Mouse (Mus musculus): ENCODE results near the gene Cbx7.

Cbx7 gene

DNA sequence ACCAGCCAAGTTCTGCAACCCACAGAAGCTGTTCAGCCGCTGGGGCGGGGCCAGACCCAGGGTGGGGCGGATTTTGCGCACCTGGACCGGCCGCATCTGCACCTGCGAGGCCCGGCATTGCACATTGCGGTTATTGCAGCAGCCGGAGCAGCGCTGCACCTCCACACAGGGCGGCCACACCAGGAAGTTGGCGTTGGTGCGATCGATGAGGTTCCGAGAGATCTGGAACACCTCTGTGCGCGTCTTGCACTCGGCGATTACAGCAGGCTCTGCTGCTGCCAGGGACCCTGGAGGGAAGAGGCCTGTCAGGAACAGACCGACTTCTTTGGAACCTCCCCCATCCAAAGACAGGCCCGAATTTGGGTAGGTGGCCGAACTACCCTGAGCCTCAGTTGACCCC is 30.7 kb upstream of the Cbx7 start:
- no peak for DNase-seq (ENCODE audit: extremely low read depth, low read depth)

DNA sequence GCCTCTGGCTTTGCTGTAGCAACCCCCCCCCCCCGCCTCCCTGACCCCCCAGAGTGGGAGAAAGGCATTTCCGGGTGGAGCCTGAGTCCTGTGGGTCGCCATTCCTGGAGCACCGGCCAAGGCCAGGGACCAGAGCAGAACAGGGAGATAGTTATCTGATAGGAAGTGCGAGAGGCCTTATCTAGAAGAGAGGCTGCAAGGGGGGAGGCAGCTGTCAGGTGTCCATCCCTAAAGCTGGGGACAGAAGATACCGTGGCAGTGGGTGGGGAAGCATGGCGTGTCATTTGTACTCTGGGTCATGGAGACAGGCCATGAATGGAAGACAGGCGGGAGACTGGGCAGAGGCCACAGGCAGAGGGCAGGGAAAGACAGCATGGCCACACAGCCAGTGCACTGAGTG is 29.8 kb upstream of the Cbx7 start:
- no peak for DNase-seq (ENCODE audit: extremely low read depth, low read depth)

DNA sequence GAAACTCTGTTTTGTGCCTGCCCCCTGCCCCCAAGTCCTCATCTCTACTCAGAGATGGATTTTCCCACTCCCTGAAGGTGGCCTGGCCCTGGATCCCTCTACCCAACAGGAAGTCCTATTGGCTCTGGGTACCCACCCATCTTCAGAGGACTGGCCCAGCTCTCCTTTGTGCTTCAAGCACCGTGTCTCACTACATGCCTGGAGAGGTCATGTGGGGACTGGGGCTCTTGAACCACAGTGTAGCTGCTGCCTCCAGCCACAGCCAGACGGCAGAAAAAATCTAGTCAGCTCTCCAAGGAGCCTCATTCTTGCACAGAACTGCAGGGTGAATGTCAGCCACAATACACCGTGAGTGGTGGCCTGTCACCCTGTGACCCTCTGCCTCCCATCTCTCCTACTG is 27.1 kb upstream of the Cbx7 start:
- no peak for DNase-seq (ENCODE audit: extremely low read depth, low read depth)

DNA sequence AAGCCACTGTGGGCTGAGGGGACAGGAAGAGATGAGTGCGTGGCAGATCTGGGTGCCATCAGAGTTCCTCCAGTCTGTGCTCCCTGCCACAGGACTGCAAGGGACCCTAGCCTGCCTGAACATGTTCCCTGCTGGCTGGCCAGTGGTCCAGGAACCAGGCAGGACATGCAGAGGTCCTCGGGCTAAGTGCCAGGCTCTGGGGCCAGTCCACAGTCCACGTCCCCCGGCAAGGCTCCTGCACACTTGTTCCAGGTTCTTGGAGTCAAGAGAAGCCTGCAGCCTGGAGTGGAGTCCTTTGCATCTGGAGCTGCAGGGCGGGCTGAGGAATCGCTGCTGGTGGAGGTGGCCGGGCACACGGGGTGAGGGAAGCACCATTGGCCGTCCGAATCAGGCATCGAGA is 25.9 kb upstream of the Cbx7 start:
- DNase-seq (ENCODE audit: extremely low read depth, low read depth): no peak

DNA sequence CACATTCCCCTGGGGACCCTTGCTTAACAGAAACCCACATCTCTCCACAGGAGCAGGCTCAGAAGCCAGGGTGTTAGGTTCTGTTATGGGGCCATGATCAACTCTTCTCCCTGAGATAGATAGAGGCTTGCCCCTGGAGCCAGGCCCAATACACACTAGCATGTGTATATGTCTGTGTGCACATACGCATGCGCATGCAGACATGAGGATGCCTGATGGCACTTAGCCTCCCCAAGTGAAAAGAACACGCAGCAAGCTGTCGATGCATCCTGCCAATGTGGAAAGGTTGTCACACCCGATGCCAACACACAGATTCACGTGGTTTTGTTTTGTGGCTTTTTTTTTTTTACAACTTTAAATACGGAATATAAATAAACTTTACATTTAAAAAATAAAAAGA is 24.6 kb upstream of the Cbx7 start:
- no peak for DNase-seq (ENCODE audit: extremely low read depth, low read depth)

DNA sequence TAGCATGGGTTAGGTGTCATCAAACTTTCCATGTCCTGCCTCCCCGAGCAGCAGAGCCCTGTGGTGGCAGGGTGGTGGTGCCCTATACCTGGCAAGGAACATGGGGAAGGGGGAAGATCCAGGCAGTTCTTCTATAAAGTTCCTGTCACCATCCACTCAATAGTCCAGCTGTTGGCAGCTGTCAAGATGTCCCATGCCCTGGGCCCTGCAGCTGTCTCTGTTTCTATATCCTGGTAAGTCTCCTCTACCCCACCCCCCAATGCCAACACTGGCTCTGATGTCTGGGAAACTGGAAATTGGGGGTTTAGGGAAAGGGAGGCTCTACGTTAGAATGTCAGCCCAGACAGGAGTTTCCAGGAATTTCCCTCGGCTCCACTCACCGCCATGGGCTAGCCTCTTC is 23.6 kb upstream of the Cbx7 start:
- DNase-seq (ENCODE audit: extremely low read depth, low read depth): no peak

DNA sequence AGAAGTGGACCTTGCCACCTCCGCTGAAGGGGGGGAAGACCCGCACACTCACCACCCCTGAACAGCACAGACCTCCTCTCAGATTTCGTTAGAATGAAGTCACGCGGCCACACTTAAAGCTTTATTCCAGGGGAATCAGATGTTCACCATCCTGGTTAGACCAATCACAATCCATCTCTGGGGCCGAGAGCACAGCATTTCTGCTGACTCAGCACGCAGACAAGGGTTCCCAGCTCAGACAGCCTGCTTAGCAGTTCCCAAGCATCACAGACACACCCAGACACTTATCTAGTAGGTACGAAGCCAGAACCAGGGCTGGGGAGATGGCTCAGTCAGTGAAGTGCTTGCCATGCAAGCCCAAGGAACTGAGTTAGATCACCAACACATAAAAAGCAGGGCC is 15.3 kb upstream of the Cbx7 start:
- no peak for DNase-seq (ENCODE audit: extremely low read depth, low read depth)

DNA sequence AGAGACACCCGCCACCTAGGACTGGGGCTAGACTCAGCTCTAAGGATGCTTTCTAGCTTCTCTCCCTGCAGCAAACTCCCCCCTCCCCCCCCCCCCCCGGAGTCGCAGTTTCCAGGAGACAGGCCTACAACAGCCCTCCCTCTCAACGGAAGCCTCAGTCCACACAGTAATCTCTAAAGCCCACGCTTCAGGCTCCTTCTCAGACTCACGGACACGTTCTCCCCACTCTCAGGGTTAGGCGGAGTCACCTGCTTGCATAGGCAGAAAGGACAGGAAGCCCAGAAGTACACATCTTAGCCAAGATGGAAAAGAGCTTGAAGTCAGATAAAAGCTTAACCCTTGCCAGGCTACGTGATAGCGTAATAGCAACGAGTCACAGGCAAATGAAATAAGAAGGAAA is 14.6 kb upstream of the Cbx7 start:
- DNase-seq (ENCODE audit: extremely low read depth, low read depth): no peak

DNA sequence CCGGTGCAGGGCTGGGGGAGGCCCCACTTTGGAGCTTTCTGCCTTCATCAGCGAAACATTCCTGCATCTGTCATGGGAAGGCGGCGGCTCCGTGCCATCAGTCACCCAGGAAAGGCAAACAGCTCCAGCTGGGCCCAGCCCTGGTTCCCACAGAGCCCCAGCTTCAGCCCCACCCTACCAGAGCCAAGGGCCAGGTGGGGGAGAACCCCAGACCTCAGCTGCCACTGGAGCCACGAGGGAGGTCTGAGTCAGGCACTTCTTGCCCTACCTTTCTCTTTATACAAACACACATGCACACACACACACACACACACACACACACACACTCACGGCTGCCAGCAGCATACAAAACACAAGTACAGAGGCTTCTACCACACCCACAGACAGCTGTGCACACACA is 13.2 kb upstream of the Cbx7 start:
- no peak for DNase-seq (ENCODE audit: extremely low read depth, low read depth)

DNA sequence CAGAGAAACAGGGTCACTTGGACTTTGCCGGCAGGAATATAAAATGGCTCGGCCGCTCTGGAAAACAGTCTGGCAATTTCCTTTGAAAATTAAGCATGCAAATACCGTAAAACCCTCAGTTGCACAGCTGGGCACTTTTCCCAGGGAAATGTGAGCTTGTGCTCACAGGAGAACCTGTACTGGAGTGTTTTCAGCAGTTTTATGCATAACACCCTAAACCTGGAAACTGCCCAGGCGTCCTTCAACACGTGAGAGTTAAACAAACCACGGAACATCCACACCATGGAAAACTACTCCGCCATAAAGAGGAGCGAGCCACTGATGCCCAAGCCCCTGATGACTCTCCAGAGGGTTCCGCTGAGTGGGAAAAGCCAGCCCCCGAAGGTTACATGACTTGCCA is 9.8 kb upstream of the Cbx7 start:
- no peak for DNase-seq (ENCODE audit: extremely low read depth, low read depth)

DNA sequence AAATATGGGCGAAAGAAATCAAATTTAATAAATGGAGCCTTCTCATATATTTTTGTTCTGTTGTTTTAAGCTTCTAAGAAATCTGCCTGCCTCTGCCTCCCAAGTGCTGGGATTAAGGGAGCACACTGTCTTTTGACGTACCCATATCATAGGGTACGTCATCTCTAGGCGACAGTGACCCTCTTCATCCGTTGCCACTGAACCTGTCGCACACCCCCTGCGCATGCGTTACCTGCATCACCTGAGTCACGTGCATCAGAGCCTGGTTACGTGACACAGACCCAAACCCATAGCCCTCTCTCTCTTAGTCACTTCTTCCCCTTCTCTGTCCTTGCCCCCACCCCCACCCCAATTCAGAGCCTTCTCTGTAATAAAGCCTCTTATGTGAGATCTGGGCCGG is 1.3 kb upstream of the Cbx7 start:
- DNase-seq (ENCODE audit: extremely low read depth, low read depth): no peak

DNA sequence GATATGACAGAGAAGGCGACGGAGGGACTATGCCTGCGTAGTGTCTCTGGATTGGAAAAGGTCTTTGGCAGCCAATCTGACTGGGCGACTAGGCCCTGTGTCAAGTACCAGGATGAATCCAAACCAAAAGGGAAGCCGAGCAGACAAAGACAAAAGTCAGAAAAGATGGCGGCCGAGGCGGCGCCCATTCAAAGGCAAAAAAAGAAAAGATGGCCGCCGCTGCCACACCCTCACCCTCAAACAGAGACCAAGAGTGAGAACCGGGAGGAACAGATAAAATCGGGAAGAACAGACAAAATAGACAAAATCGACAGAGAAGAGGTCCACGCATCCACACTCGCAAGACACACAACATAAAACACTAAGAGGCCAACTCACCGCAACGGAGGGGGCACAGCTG is 428 bp downstream of the Cbx7 start:
- DNase-seq (ENCODE audit: extremely low read depth, low read depth): no peak

DNA sequence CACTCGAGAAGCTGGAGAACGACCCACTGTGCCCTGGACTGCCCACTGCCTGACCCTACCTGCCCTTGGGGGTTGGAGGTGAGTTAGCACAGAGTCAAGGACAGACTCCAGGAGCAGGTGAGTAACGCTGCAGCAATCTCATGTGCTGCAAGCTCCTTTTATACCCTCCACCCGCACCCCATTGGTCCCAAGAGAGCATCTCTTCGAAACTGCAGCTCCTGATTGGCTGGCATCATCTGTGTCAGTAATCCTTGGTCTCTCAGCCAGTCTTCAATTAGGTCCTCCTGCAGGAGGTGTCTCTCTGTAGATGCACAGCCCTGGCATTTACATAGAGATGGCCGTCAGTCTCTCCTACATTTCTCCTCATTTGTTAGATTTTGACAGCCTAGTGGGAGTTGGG is 3.6 kb downstream of the Cbx7 start:
- no peak for DNase-seq (ENCODE audit: extremely low read depth, low read depth)

DNA sequence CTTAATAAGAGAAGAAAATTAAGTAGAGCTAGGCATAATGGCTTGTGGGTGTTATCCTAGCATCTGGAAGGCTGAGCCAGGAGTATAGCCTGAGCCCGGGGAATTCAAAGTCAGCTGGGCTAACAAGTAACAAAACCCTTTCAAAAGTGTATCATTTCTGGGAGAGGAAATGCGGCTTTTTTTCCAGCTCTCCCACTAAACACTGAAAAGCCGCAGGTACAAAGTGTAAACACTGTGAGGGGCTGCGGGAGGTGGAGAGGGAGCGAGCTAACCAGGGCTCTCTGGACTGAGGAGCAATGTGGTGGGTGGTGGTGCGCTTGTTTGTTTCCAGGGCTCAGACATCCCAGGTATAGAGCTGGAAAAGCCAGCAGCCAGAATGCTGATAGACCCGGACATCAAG is 6.5 kb downstream of the Cbx7 start:
- DNase-seq (ENCODE audit: extremely low read depth, low read depth): no peak

DNA sequence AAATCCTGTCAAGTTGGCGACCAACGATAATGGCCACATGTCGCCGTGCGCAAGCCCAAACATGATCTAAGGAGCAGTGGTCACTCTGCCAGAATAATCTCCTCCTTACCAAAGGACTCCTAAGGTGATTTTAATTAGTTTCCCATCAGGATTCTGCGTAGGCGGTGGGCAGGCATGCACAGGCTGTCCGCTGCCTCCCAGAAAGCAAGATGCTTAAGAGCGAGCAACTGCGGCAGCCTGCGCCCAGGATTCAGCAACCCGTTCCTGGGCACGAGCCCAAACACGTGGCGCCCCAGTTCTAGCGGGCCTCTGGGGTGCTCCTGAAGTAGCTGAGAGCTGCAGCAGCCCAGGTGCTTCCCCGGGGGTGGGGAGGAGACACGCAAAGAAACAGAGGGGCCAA is 8.3 kb downstream of the Cbx7 start:
- no peak for DNase-seq (ENCODE audit: extremely low read depth, low read depth)

DNA sequence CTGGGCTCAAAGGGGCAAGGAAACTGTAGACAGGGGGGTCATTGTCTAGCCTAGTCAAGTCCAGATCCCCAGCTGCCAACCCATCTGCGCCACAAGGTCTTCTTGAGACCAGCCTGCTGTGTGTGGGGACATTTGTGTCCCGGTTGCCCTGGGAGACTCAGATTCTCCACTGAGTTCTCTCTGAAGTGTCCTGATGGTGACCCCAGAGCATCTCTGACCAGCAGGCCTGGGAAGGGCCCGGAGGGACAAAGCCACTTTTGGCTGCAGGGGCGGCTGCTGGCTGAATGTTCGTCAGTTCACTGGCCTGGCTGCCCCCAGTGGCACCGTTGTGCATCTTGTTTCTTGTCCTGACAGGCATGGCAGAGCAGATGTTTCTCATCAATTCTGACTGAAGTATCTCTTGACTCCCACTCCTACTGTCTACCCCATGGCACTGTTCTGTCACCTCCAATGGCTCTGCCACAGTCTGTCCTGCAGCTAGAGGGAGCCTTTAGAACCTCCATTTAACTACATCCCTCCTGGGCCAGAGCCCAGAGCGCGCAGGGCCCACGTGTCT is 9.5 kb downstream of the Cbx7 start:
- DNase-seq (ENCODE audit: extremely low read depth, low read depth): no peak

DNA sequence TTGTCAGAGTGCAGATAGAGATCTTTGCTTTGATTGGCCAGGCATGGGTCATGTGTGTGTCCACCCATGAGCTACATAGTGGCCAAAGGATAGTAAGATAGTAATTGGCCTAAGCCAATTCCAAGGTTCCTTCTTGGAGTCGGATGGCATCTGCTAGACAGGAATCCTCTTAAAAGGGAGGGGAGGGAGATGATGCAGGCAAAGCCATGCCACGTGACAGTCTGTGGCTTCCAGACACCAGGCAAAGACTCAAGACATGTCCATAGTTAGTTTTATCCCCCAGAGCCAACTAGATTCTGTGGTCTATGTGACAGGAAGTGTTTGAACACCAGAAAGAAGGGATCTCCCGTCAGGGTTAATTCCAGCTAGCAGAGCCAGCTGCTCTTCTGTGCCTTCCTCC is 12.5 kb downstream of the Cbx7 start:
- DNase-seq (ENCODE audit: extremely low read depth, low read depth): no peak

DNA sequence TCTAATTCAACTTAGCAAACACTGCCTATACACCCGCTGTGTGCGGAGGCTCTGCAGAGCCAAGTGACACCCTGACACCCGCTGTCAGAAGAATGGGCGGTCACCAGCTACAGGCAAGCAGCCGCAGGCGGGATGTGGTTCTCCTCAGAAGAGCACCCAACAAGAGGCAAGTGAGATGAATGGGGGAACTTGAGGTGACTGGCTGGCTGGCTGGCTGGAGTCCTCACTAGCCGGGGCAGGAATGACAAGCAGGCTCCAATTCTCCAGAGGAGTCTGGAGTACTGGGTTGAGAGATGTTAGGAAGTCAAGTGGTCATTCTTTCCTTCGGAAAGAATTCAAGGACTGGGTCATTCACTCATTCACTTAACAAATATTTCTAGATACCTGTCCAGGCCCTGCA is 14.4 kb downstream of the Cbx7 start:
- no peak for DNase-seq (ENCODE audit: extremely low read depth, low read depth)

DNA sequence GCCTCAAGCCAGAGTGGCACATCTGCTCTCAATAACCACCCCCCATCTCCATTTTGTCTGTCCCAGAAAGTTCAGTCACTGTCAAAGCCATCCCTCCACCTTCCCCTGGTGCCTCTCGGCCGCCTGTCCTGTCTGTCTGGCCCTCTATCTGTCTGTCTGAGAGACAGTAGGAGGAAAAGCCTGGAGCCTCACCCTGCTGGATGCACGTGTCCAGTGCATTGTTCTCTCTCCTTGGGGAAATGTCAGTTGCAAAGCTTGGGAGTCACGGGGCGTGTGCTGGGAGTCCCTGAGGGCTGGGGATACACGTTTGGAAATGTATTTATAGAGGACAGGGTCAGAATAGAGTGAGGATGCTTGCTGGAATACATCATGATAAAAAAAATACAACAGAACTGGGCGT is 17.4 kb downstream of the Cbx7 start:
- DNase-seq (ENCODE audit: extremely low read depth, low read depth): no peak

DNA sequence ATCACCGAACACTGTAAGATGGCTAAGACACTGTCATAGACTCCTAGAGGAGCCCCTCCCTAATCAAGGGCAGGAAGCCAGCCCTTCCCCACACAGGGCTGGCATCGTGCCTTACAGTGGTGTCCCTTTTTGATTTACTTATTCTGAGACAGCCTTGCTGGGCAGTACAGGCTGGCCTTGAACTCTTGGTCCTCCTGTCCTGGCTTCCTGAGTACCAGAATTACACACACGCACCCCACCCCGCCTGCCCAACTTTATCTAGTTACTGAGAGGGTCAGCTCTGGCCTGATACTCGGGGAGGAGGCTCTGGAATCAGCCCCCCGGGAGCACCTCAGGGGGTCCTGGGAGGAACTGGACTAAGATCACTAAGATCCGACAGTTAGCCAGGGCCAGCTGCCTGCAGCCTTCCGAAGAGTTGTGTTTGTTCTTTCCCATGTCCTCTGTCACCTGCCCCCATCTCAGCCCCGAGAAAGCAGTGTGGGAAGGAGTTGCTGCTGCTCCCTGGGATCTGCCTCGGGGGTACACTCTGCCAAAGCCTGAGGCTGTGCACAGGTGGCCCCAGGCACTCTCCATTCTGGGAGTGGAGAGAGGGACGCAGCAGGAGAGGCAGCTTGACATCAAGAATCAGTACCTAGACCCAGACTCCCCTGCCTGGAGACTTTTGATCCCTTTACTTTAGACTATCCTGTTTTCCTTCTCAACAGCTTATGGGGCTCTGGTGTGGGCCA is 18.3 kb downstream of the Cbx7 start:
- no peak for DNase-seq (ENCODE audit: extremely low read depth, low read depth)

DNA sequence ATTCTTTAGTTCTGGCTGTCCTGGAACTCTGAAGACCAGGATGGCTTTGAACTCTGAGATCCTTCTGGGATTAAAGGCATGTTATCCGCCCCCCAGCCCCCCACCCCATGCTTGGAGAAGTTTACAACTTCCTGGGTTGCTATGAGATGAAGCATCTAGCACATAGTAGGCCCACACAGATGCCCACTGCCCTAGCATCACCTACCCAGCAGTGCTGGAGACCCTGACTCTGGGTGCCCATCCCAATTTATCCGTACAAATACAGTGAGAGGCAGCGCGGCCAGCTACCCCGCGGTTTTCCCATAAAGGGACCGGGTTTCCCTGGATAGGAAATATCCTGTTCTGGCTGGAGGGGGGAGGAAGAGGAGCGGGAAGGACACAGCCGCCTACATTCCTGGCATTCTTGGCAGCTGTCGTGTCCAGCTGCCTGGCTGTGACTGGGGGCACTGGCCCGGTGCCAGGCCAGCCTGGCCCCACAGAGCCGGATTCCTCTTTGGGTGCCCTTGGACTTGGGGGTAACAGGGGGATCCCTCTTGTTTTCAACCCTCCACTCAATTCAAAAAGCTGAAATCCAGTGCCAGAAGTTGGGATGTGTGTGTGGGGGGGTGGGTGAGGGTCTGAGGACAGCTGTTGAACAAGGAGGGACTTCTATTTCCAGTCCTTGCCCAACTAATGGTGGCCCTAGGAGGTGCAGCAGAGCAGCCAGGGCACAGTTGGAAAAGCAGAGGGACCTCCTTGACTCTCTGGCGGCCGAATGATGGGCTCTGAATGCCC is 19.0 kb downstream of the Cbx7 start:
- DNase-seq (ENCODE audit: extremely low read depth, low read depth): no peak

DNA sequence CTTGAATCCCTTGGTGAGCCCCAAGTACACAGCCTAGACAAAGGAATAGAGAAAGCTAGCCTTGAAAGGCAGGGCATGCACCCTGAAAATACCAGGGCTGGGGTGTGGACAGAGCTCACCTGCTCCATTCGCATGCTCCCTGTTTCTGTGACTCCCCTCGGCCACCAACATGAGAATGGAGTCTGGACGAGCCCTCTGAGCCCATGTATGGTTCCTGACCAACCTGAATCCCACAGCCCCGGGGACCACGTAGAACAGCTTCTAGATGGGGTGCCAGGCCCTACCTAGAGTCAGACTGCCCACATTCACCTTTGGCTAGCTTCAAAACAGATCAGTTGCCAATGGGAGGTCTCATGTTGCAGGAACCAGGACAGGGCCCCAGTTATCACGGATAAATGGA is 19.7 kb downstream of the Cbx7 start:
- no peak for DNase-seq (ENCODE audit: extremely low read depth, low read depth)

Data from MEL-GATA-1-ER (cell line).